Mouse (Mus musculus) midbrain, postnatal 0 days (tissue): ENCODE measurements around the gene Camkv. TPM values are rescaled to one million over a fixed set of nuclear protein-coding genes. Genes with fewer than 3 reads are reported as not detected.
A peak's percentile ranks its signal among the peaks of the same experiment; 100 is the strongest.

Experiments
- ATAC-seq: fragments of 200-750 bp; cut with Nextera tagmentation; 2 replicates; pipeline ENCODE4 v1.8.0; 2017; ENCODE audit warnings: moderate number of reproducible peaks, mild to moderate bottlenecking, moderate TSS enrichment, moderate library complexity; ENCODE audit not compliant: low FRiP score
- DNase-seq: peaks from one replicate; pipeline ENCODE4 v3.0.0-alpha.2; 2015; ENCODE audit warnings: low spot score
- H3K27ac ChIP-seq: fragments of 300-500 bp; sonication (generic); 2 replicates; pipeline ENCODE4 v1.5.1; 2014; ENCODE audit warnings: low read depth, mild to moderate bottlenecking, low read length, mixed read lengths
- H3K27me3 ChIP-seq: fragments of 300-500 bp; sonication (generic); 2 replicates; pipeline ENCODE4 v1.6.1; 2014; ENCODE audit warnings: low read length, control low read depth, mixed read lengths; ENCODE audit not compliant: insufficient read depth
- H3K36me3 ChIP-seq: fragments of 300-500 bp; sonication (generic); 2 replicates; pipeline ENCODE4 v1.6.1; 2014; ENCODE audit warnings: low read length, control low read depth, mixed read lengths; ENCODE audit not compliant: insufficient read depth
- H3K4me1 ChIP-seq: fragments of 300-500 bp; sonication (generic); 2 replicates; pipeline ENCODE4 v1.6.1; 2014; ENCODE audit warnings: mild to moderate bottlenecking, control low read depth, antibody characterized with exemption, low read length, mixed read lengths; ENCODE audit not compliant: insufficient read depth
- H3K4me2 ChIP-seq: fragments of 300-500 bp; sonication (generic); 2 replicates; pipeline ENCODE4 v1.6.1; 2014; ENCODE audit warnings: low read depth, mild to moderate bottlenecking, low read length, mixed read lengths; ENCODE audit not compliant: poor library complexity, severe bottlenecking
- H3K4me3 ChIP-seq: fragments of 300-500 bp; sonication (generic); 2 replicates; pipeline ENCODE4 v1.5.1; 2014; ENCODE audit warnings: low read depth, mild to moderate bottlenecking, low read length, moderate library complexity
- H3K9ac ChIP-seq: fragments of 300-500 bp; sonication (generic); replicated peaks from 2 replicates; pipeline ENCODE4 v1.6.1; 2014; ENCODE audit warnings: mild to moderate bottlenecking, low read length, moderate library complexity, mixed read lengths; ENCODE audit not compliant: poor library complexity, severe bottlenecking
- H3K9me3 ChIP-seq: fragments of 300-500 bp; sonication (generic); 2 replicates; pipeline ENCODE4 v1.6.1; 2016; ENCODE audit warnings: low read length, control low read depth
- CTCF ChIP-seq: IDR thresholded peaks from 2 replicates; pipeline ENCODE4 v1.5.1; 2016; ENCODE audit warnings: antibody characterized with exemption, mild to moderate bottlenecking
- WGBS: fragments of 180-500 bp; shearing (Covaris S2); extraction: QIAGEN DNeasy Blood & Tissue Kit; methylation state at CpG from one replicate; pipeline ENCODE4 v1.1.7; 2014; 5-methylcytosine and 5-hydroxymethylcytosine counted together
- polyA plus RNA-seq: library from polyadenylated mRNA; unstranded; fragments of >200 nt; fragmentation: Nextera tagmentation; extraction: Ambion mirVana; gene quantifications from 2 replicates; pipeline ENCODE4 v1.2.1, GENCODE M21; 2015
- total RNA-seq: library from RNA; depleted of rRNA; stranded (reverse); fragments of >200 nt; gene quantifications from 2 replicates; pipeline ENCODE4 v1.2.3, GENCODE M21; 2014

The Camkv gene
- total and polyA plus RNA-seq, 2 experiments from 2014 or later, result 133 to 136 TPM

GRCm38 (mm10) chr9:107936215-107936822 lies 845 bp downstream of the Camkv start:
- H3K9me3 ChIP-seq, result no peaks in the 10 kb centered on the region
- peak overlapping the region; percentile 67 for H3K4me3 ChIP-seq
- H3K4me2 ChIP-seq, result peak overlapping the region; percentile 78
- no peak overlapping the region for H3K27ac ChIP-seq
- H3K27me3 ChIP-seq, result no peaks in the 10 kb centered on the region
- H3K36me3 ChIP-seq, result no peaks in the 10 kb centered on the region
- peak overlapping the region; percentile 76 for H3K9ac ChIP-seq
- DNase-seq (no peak), ATAC-seq (peak; percentile 59)
- WGBS, result under 1% methylated on average over 29 of the region's 29 CpGs
- TF ChIP-seq CTCF, result no peak
- H3K4me1 ChIP-seq, result 0 out of 2 replicates have a peak, but pooled peaks cover 10% of the 10 kb centered on the region

GRCm38 (mm10) chr9:107936831-107937230 lies 1.4 kb downstream of the Camkv start:
- WGBS, result 5% methylated on average over 3 of the region's 3 CpGs
- peak overlapping the region; percentile 78 for H3K4me2 ChIP-seq
- TF ChIP-seq CTCF, result no peak
- no peaks in the 10 kb centered on the region for H3K36me3 ChIP-seq
- peak overlapping the region; percentile 76 for H3K9ac ChIP-seq
- H3K4me1 ChIP-seq, result 0 out of 2 replicates have a peak, but pooled peaks cover 10% of the 10 kb centered on the region
- DNase-seq, result no peak
- H3K4me3 ChIP-seq, result peak overlapping the region; percentile 67
- no peak for ATAC-seq
- H3K9me3 ChIP-seq, result no peaks in the 10 kb centered on the region
- no peaks in the 10 kb centered on the region for H3K27me3 ChIP-seq
- no peak overlapping the region for H3K27ac ChIP-seq

- H3K4me2 ChIP-seq, result no peak overlapping the region
- no peak overlapping the region for H3K4me3 ChIP-seq
- DNase-seq, result peak; percentile 44
- ATAC-seq, result no peak
- no peaks in the 10 kb centered on the region for H3K27me3 ChIP-seq
- no peak overlapping the region for H3K9ac ChIP-seq
- 92% methylated on average over 31 of the region's 31 CpGs for WGBS
- H3K36me3 ChIP-seq, result peaks cover 29% of the 10 kb centered on the region
- H3K27ac ChIP-seq, result no peak overlapping the region
- H3K4me1 ChIP-seq, result no peaks in the 10 kb centered on the region
- H3K9me3 ChIP-seq, result no peaks in the 10 kb centered on the region
- no peak for TF ChIP-seq CTCF
Measured at GRCm38 (mm10) chr9:107947241-107948194, 12.0 kb downstream of the Camkv start.

GRCm38 (mm10) chr9:107949184-107949921 lies 13.9 kb downstream of the Camkv start:
- 76% methylated on average over 13 of the region's 13 CpGs for WGBS
- no peak overlapping the region for H3K4me3 ChIP-seq
- H3K9me3 ChIP-seq, result no peaks in the 10 kb centered on the region
- DNase-seq (no peak), ATAC-seq (no peak)
- TF ChIP-seq CTCF, result no peak
- no peak overlapping the region for H3K27ac ChIP-seq
- H3K4me1 ChIP-seq, result no peaks in the 10 kb centered on the region
- no peaks in the 10 kb centered on the region for H3K27me3 ChIP-seq
- no peak overlapping the region for H3K9ac ChIP-seq
- no peak overlapping the region for H3K4me2 ChIP-seq
- H3K36me3 ChIP-seq, result peaks cover 29% of the 10 kb centered on the region

- 92% methylated on average over 10 of the region's 10 CpGs for WGBS
- Histone ChIP-seq H3K36me3 (peaks cover 29% of the 10 kb centered on the region), H3K4me2 (peak within 1 kb of the TSS; percentile 63), H3K27me3 (no peaks in the 10 kb centered on the region), H3K9me3 (no peaks in the 10 kb centered on the region), H3K9ac (peak within 1 kb of the TSS; percentile 29; the same call in 1 of the 2 replicates), H3K4me1 (no peaks in the 10 kb centered on the region), H3K27ac (peak within 1 kb of the TSS; percentile 70), H3K4me3 (peak within 1 kb of the TSS; percentile 49)
- TF ChIP-seq CTCF, result no peak
- no peak for ATAC-seq
- DNase-seq, result no peak
Measured at GRCm38 (mm10) chr9:107949922-107950235, 14.4 kb downstream of the Camkv start, which contains the start of gene Traip. Gene Traip, plus strand, starts transcription at chr9:107950136.
